Mouse (Mus musculus): ENCODE measurements around the gene Snx33. TPM values are rescaled to one million over a fixed set of nuclear protein-coding genes. Genes with fewer than 3 reads are reported as not detected.

The Snx33 gene
- total RNA-seq, 2 experiments from 2014 or later: 9.1 to 9.2 TPM

- no peak for DNase-seq
Observed at GRCm38 (mm10) chr9:56890522-56891250, 37.5 kb downstream of the Snx33 start.

DNA sequence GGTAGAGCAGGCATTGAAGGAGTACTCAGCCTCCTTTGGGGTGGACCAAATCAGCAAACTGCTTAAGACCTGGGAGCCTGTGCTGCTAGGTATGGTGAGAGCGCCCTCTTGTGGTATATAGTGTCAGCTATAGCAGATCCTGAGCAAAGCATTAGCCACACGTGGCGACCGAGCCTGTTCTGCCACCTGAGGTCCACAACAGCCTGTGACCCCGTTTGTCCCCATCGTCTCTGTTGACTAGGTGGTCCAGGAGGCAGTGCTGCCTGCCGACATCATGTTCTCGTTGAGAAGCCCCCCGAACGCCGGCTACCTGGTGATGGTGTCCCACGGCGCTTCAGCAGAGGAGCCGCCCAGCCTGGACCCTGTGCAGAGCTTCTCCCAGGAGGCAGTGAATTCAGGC, 38.4 kb downstream of the Snx33 start:
- DNase-seq: peak; percentile 60 to 69

DNA sequence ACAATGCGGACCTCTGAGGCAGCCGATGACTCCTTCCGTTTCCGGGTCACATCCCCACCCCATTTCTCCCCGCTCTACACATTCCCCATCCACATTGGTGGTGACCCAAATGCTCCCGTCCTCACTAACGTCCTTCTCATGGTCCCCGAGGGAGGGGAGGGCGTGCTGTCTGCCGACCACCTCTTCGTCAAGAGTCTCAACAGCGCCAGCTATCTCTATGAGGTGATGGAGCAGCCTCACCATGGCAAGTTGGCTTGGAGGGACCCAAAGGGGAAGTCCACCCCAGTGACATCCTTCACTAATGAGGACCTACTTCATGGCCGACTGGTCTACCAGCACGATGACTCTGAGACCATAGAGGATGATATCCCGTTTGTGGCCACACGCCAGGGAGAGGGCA, 40.6 kb downstream of the Snx33 start:
- DNase-seq: no peak

DNA sequence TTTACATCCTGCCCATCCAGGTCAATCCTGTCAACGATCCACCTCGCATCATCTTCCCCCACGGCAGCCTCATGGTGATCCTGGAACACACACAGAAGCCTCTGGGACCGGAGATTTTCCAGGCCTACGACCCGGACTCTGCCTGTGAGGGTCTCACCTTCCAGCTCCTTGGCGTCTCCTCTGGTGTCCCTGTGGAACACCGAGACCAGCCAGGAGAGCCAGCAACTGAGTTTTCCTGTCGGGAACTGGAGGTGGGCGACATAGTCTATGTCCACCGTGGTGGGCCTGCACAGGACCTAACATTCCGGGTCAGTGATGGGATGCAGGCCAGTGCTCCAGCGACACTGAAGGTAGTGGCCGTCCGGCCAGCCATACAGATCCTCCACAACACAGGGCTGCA, 41.6 kb downstream of the Snx33 start:
- DNase-seq: no peak

GRCm38 (mm10) chr9:56886113-56886512, 42.1 kb downstream of the Snx33 start:
- no peak for DNase-seq

DNA sequence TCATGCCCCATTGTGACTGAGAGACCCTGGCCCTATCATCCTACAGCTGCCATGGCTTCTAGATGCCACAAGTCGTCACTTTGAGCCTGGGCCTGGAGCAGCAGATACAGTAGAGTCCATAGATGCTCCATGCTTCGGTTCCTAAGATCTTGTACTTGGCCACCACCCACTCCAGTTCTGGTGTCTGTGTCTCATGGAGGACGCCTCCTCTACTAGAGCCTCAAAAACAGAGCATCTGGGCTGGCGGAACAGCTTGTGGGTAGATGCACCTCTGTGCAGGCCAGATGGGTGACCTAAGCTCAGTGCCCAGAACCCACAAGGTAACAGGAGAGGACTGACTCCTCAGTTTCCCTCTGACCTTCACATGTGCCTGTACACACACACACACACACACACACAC, 43.8 kb downstream of the Snx33 start:
- no peak for DNase-seq

DNA sequence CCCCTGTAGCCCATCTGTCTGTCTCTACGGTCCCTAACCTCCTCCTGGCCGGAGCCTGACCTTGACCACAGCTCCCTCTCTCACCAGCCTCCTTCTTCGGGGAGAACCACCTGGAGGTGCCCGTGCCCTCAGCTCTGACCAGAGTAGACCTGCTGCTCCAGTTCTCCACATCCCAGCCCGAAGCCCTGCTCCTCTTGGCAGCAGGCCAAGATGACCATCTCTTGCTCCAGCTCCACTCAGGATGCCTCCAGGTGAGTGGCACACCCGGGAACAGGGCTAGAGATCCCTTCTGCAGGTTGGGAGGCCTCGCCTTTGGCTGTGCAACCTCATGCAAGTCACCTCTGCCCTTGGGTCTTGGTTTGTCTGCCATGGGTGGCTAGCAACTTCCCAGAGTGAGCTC, 44.7 kb downstream of the Snx33 start:
- DNase-seq: no peak

DNA sequence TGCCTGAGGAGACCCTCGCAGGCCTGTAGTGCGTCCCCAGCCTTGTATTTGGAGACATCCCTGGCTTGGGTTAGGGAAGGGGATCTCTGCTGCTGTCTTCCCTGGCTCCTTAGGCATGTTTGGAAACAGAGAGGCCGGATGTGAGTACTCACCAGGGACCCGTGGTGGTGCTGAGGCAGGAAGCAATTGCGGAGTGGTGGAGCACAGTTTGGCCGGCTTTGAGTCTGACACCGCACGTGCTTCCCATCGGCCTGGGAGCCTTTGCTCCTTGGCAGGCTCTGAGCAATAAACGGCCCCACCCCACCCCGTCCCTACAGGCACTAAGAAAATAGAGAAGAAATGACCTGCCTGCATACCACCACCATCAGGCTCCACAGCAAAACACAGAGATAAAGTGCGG, 45.4 kb downstream of the Snx33 start:
- DNase-seq: no peak

DNA sequence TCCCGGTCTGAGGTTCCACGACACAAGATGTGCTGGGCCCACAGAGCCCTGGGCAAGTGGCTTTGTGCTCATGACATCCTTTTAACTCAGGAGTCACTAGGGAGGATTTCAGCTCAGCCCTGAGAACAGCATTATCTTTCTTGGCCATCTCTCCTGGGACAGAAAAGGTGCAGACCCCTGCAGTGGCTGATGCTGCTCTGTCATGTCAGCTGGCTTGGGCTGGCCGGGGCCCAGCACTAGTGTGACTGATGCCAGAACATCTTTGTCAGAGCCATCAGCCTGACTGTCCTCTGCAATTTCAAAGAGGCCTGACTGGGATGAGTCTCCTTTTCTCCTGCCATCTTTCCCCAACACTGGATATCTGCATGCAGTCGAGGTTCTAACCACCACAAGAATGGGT, 45.9 kb downstream of the Snx33 start:
- no peak for DNase-seq

DNA sequence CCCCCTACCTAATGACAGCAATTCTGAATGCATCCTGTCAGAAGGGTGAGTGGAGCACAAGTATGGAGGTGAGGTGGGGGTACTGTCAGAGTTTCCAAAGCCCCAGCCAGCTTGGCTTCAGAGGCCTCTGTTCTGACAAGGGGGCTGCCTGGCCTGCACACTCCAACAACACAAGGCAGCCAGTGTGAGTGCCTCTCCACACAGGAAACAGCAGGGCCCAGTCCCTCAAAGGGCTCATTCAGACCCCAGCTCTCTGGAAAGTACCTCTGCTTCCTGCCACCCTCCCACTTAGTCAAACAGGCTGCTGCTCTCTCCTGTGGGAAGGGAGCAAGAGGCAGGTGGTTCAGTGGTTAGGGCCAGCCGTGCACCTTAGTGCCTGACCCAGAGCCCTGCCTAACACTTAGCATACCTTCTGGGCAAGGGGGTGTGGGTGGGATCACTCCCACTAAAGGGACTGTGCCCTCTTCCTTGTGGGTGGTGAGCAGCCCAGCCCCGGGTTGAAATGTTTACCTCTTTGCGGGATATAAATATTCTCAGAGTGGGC, 46.6 kb downstream of the Snx33 start:
- DNase-seq: peak in 1 of 2 experiments; percentile 41

DNA sequence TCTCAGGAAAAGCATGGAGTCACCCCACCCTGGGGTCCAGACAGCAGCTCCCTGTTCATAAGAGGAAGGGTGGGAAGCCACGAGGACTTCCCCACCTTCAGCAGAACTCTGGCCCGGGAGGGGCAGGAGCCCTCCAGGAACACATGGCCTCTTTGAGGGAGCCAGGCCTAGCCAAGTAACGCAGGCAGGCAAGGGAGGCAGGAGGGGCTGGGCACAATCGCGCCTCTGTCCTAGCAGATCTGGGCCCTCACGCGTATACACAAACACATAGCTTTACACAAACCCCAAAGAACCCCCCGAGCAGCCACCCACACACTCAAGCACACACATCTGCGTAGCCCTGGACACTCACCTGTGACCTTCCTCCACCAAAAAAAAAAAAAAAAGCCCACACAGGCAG, 47.4 kb downstream of the Snx33 start:
- DNase-seq: peak in 1 of 2 experiments; percentile 55

DNA sequence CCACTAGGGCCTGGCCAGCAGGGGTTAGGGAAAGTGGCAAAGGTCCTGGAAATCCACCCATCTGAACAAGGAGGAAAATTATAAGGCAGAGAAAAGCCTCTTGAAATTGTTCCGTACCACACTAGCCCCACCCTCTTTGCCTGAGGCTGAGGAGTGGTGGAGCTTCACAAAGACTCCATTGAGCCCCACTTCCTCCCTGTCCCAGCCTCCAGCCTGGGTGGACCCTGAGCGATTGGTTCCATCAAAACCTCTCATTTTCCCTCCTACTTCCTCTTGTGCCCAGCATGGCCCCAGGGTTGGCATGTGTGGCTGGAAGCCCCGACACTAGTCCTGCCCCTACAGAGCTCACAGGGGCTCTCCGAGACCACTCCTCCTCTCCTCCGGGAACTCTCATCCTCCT, 50.9 kb downstream of the Snx33 start:
- DNase-seq: no peak

- DNase-seq: no peak
Observed at GRCm38 (mm10) chr9:56876784-56877183, 51.4 kb downstream of the Snx33 start.

DNA sequence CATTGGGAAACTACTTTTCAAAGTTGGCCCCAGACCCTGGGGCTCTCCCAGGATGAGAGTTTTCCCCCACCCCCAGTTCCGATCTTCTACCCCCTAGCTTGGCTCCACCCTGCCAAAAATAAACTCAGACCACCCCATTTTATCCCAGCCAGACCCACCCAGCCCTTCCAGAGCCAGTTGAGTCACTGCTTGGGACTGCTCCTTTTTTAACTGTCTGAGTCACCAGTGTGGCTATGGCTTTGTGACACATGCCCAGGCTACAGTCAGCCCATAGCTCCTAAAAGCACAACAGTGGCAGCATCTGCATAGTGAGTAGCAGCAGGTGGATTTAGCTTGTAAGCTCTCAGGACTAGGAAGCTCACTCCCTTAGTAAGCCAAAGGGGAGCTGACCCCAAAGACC, 55.1 kb downstream of the Snx33 start:
- no peak for DNase-seq

GRCm38 (mm10) chr9:56872105-56872903, 55.9 kb downstream of the Snx33 start:
- DNase-seq: no peak

DNA sequence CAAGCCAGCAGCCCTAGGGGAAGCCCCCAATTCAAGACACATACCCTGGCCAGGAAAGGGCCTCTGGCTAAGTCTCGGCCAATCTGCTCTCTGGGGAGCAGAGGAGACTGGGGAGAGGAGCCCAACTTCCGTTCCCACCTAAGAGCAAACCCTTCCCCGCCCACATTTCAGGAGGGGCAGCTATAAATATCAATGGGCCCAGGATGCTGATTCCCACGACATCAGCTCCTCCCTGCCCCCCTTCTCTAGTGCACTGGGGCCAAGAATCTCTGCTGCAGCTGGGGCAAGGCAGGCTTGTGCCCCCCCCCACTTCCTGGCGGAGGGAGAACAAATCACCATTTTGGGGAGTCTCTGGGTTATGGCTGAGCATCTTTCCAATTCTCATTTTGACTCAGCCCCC, 57.0 kb downstream of the Snx33 start:
- no peak for DNase-seq

- DNase-seq: no peak
Observed at GRCm38 (mm10) chr9:56870778-56871177, 57.4 kb downstream of the Snx33 start.

DNA sequence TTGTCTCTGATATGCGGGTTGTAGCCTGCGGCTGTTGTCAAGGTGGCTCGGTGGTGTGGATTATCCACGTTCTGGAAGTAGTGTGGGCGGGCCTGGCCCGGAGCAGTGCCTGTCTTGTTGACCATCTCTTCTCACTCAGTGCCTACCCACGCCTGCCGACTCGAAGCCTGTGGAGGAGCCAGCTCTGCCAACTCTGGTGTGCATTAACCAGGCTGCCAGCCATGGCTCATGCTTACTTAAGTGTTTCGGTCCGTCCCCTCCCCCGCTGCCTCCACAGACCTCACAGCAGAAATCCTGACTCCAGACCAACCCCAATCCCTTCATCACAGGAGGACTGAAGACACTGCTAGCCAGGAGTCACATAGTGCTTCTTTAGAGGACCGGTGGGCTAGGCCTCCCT, 58.6 kb downstream of the Snx33 start:
- peak; percentile 52 to 59 for DNase-seq

GRCm38 (mm10) chr9:56868292-56868691, 59.9 kb downstream of the Snx33 start:
- DNase-seq: peak; percentile 74 to 76
